Mouse (Mus musculus) CH12.LX (cell line): ENCODE measurements at regions not wholly inside any gene's neighbourhood (a gene's known extent, or its start where the extent isn't known, plus 50 kb on each side); places are given as distances from the start of the nearest gene placed in this dataset.

Experiments used
- DNase-seq: peaks from one replicate; pipeline ENCODE4 v3.0.0-alpha.2; 2013; ENCODE audit errors: extremely low read depth
- H3K27ac ChIP-seq: 2 replicates; pipeline ENCODE4 v1.5.1; 2012; ENCODE audit warnings: low read depth, mild to moderate bottlenecking, control low read depth, moderate library complexity; ENCODE audit not compliant: insufficient read depth
- H3K27me3 ChIP-seq: replicated peaks from 2 replicates; pipeline ENCODE3; 2012; ENCODE audit warnings: inconsistent platforms
- H3K36me3 ChIP-seq, 2 experiments: replicated peaks in 1 of 2; 2 replicates each; pipeline versions ENCODE3 to v1.6.1; 2012; ENCODE audit warnings: inconsistent platforms in 1 of 2, low read length in 1 of 2, mild to moderate bottlenecking in 1 of 2, mixed read lengths in 1 of 2, moderate library complexity in 1 of 2; ENCODE audit not compliant: control insufficient read depth in 1 of 2, insufficient read depth in 1 of 2
- H3K4me1 ChIP-seq, 2 experiments: 2 replicates each; pipeline ENCODE4 v1.6.1; 2012; ENCODE audit warnings: inconsistent platforms in 1 of 2, moderate library complexity in 1 of 2; ENCODE audit not compliant: insufficient read depth in 2 of 2, control insufficient read depth in 1 of 2
- H3K4me2 ChIP-seq: 2 replicates; pipeline ENCODE4 v1.6.1; 2012; ENCODE audit warnings: low read depth, mild to moderate bottlenecking, control low read depth; ENCODE audit not compliant: poor library complexity, insufficient read depth, severe bottlenecking
- H3K4me3 ChIP-seq, 3 experiments: fragments of 150-350 bp in 1 of 3; sonication (generic) in 1 of 3; replicated peaks in 1 of 3; 2 replicates each; pipeline versions ENCODE3 to v1.5.1; 2011 to 2012; ENCODE audit warnings: low read depth in 2 of 3, low read length in 2 of 3, mild to moderate bottlenecking in 2 of 3, moderate library complexity in 2 of 3, control low read depth in 1 of 3, improper control_type of control experiment in 1 of 3, inconsistent platforms in 1 of 3, mixed read lengths in 1 of 3; ENCODE audit not compliant: poor library complexity in 1 of 3
- H3K79me2 ChIP-seq: replicated peaks from 2 replicates; pipeline ENCODE4 v1.6.1; 2012; ENCODE audit warnings: mild to moderate bottlenecking, moderate library complexity; ENCODE audit not compliant: control insufficient read depth, poor library complexity, insufficient read depth, severe bottlenecking; ENCODE audit errors: extremely low read depth
- H3K9ac ChIP-seq: 2 replicates; pipeline ENCODE4 v1.6.1; 2012; ENCODE audit warnings: low read depth, mild to moderate bottlenecking, control low read depth, moderate library complexity; ENCODE audit not compliant: insufficient read depth
- H3K9me3 ChIP-seq: replicated peaks from 2 replicates; pipeline ENCODE3; 2012; ENCODE audit warnings: low read length, inconsistent platforms, mixed read lengths
- BHLHE40 ChIP-seq: IDR thresholded peaks from 2 replicates; pipeline ENCODE4 v1.6.1; 2011; ENCODE audit warnings: mild to moderate bottlenecking, low read depth, low read length, improper control_type of control experiment
- CHD1 ChIP-seq: IDR thresholded peaks from 2 replicates; pipeline ENCODE4 v1.6.1; 2012; ENCODE audit warnings: low read depth, low read length, improper control_type of control experiment, inconsistent platforms
- CHD2 ChIP-seq: IDR thresholded peaks from 2 replicates; pipeline ENCODE4 v1.6.1; 2011; ENCODE audit warnings: low read length, improper control_type of control experiment
- CTCF ChIP-seq, 2 experiments: IDR thresholded peaks in 1 of 2; conservative IDR thresholded peaks in 1 of 2; 2 replicates each; pipeline ENCODE4 v1.5.1; 2011 to 2012; ENCODE audit warnings: low read depth in 2 of 2, low read length in 2 of 2, improper control_type of control experiment in 1 of 2, inconsistent platforms in 1 of 2, mild to moderate bottlenecking in 1 of 2, moderate library complexity in 1 of 2
- EP300 ChIP-seq: IDR thresholded peaks from 2 replicates; pipeline ENCODE4 v1.6.1; 2011; ENCODE audit warnings: low read length, improper control_type of control experiment
- ETS1 ChIP-seq: conservative IDR thresholded peaks from 2 replicates; pipeline ENCODE4 v1.6.1; 2012; ENCODE audit warnings: low read depth, mild to moderate bottlenecking, inconsistent platforms, low read length, improper control_type of control experiment, moderate library complexity
- GABPA ChIP-seq: IDR thresholded peaks from 2 replicates; pipeline ENCODE4 v1.6.1; 2012; ENCODE audit warnings: low read depth, low read length, improper control_type of control experiment, inconsistent platforms; ENCODE audit not compliant: insufficient replicate concordance
- HCFC1 ChIP-seq: IDR thresholded peaks from 2 replicates; pipeline ENCODE4 v1.6.1; 2012; ENCODE audit warnings: low read depth, mild to moderate bottlenecking, inconsistent platforms, low read length, improper control_type of control experiment
- MAFK ChIP-seq: IDR thresholded peaks from 2 replicates; pipeline ENCODE4 v1.6.1; 2011; ENCODE audit warnings: low read length, improper control_type of control experiment; ENCODE audit not compliant: insufficient replicate concordance
- MAX ChIP-seq: IDR thresholded peaks from 2 replicates; pipeline ENCODE4 v1.6.1; 2011; ENCODE audit warnings: low read length, improper control_type of control experiment
- MEF2A ChIP-seq: IDR thresholded peaks from 2 replicates; pipeline ENCODE4 v1.6.1; 2014; ENCODE audit warnings: low read depth, mild to moderate bottlenecking, inconsistent platforms, low read length, improper control_type of control experiment, borderline replicate concordance
- MXI1 ChIP-seq: IDR thresholded peaks from 2 replicates; pipeline ENCODE4 v1.6.1; 2011; ENCODE audit warnings: mild to moderate bottlenecking, low read depth, low read length, improper control_type of control experiment
- NELFE ChIP-seq: IDR thresholded peaks from 2 replicates; pipeline ENCODE4 v1.6.1; 2011; ENCODE audit warnings: low read depth, low read length, improper control_type of control experiment
- PAX5 ChIP-seq: IDR thresholded peaks from 2 replicates; pipeline ENCODE4 v1.6.1; 2012; ENCODE audit warnings: low read length, inconsistent platforms, mixed read lengths
- POLR2A ChIP-seq: IDR thresholded peaks from 2 replicates; pipeline ENCODE4 v1.6.1; 2011; ENCODE audit warnings: low read depth, mild to moderate bottlenecking, improper control_type of control experiment, low read length
- RAD21 ChIP-seq: IDR thresholded peaks from 2 replicates; pipeline ENCODE4 v1.6.1; 2011; ENCODE audit warnings: low read depth, mild to moderate bottlenecking, low read length, improper control_type of control experiment, moderate library complexity
- RCOR1 ChIP-seq: conservative IDR thresholded peaks from 2 replicates; pipeline ENCODE4 v1.6.1; 2012; ENCODE audit warnings: low read depth, mild to moderate bottlenecking, inconsistent platforms, low read length, improper control_type of control experiment
- SMC3 ChIP-seq: IDR thresholded peaks from 2 replicates; pipeline ENCODE4 v1.6.1; 2011; ENCODE audit warnings: low read depth, low read length, improper control_type of control experiment
- TBP ChIP-seq: conservative IDR thresholded peaks from 2 replicates; pipeline ENCODE4 v1.6.1; 2011; ENCODE audit warnings: low read depth, low read length, improper control_type of control experiment
- UBTF ChIP-seq: IDR thresholded peaks from 2 replicates; pipeline ENCODE4 v1.6.1; 2012; ENCODE audit warnings: low read depth, mild to moderate bottlenecking, inconsistent platforms, low read length, improper control_type of control experiment, moderate library complexity
- ZC3H11A ChIP-seq: IDR thresholded peaks from 2 replicates; pipeline ENCODE4 v1.6.1; 2012; ENCODE audit warnings: low read depth, mild to moderate bottlenecking, inconsistent platforms, low read length, improper control_type of control experiment
- dilution Hi-C: fragments of 300-500 bp; cut with MboI; formaldehyde crosslinking; loops from 2 replicates; pipeline ENCODE4 v1.14.3; 2020; ENCODE audit warnings: low sequenced_read_pairs; ENCODE audit not compliant: extremely low pct_unique_long_range_greater_than_20kb, extremely low pct_ligation_motif_present
- in situ Hi-C: fragments of 300-500 bp; cut with MboI; formaldehyde crosslinking; loops from 3 replicates; pipeline ENCODE4 v1.14.3; 2019; ENCODE audit warnings: low sequenced_read_pairs, low pct_ligation_motif_present, low pct_unique_long_range_greater_than_20kb, mixed read lengths

DNA sequence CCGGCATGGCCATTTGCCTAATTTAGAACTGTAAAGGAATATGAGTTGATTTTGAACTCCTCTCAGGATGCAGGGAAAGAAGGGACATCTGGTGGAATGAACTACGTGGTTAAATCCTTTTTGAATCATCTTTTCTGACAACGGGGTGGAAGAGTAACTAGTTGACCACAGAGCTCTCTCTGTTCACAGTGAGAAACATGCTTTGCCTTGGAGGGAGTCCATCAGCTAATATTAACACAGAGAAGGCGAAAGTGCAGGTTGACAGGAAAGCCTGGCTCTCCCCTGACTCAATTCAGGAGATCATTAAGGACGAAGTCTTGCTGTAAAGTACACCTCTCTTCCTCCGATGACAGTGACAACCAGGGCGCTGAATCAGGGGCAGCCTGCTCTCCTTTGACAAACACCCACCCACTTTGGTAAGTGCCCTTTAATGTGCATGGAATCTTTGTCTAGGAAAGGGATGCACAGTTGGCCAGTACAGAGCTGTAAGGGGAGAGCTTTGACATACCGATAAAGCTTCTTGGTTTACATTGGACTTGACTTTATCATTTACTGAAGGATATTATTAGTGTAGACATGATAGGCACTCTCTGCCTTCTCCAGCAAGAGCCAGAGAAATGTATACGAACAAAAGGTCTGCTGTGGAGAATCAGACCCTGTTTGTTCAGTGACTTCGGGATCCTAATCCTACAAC is 480.3 kb downstream of the Gm10295 start:
- Histone ChIP-seq H3K9me3 (peaks cover 64% of the 10 kb centered on the region), H3K27me3 (no peaks in the 10 kb centered on the region), H3K4me1 (no peaks in the 10 kb centered on the region), H3K27ac (no peak overlapping the region), H3K36me3 (no peaks in the 10 kb centered on the region), H3K4me2 (no peak overlapping the region), H3K9ac (no peak overlapping the region), H3K79me2 (no peaks in the 10 kb centered on the region), H3K4me3 (no peak overlapping the region)
- dilution Hi-C loops (no loop called here), in situ Hi-C loops (no loop called here)
- DNase-seq = no peak
- TF ChIP-seq RCOR1 = no peak
- no peak for TF ChIP-seq NELFE

DNA sequence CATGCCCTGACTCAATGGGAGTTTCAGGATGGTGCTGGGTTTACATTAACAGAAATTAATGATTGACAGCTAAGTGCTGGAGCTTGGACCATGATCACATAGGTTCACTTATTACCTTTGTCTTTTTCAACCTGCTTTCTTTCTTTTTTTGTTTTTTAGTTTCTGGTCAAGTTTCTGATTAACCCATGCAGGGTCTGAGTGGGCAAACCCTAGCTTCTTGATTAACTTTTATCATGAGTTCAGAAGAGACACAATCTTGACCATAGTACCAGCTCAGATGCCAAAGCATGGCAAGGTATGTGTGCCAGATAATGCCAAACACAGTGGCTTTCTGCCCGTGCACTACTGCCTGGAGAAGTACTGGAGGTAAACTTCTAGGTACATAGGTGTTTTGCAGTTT is 482.2 kb downstream of the Gm10295 start:
- Histone ChIP-seq H3K4me3 (no peak overlapping the region), H3K9me3 (peaks cover 59% of the 10 kb centered on the region), H3K27ac (no peak overlapping the region), H3K79me2 (no peaks in the 10 kb centered on the region), H3K4me1 (no peaks in the 10 kb centered on the region), H3K4me2 (no peak overlapping the region), H3K9ac (no peak overlapping the region), H3K36me3 (no peaks in the 10 kb centered on the region), H3K27me3 (no peaks in the 10 kb centered on the region)
- TF ChIP-seq HCFC1 = no peak
- TF ChIP-seq SMC3 = no peak
- no peak for TF ChIP-seq MAFK
- no peak for TF ChIP-seq ETS1
- no peak for TF ChIP-seq GABPA
- no peak for TF ChIP-seq MAX
- no peak for TF ChIP-seq RAD21
- no peak for TF ChIP-seq MXI1
- no peak for TF ChIP-seq TBP
- no peak for TF ChIP-seq POLR2A
- TF ChIP-seq CTCF (conservative IDR thresholded peaks at IDR 0.05 in 1 of 2, IDR thresholded peaks at IDR 0.05 in 1 of 2; ENCODE audit: low read depth in 2 of 2, low read length in 2 of 2) = no peak
- no peak for TF ChIP-seq CHD2
- no peak for TF ChIP-seq MEF2A
- no peak for DNase-seq
- dilution Hi-C loops (no loop called here), in situ Hi-C loops (no loop called here)

DNA sequence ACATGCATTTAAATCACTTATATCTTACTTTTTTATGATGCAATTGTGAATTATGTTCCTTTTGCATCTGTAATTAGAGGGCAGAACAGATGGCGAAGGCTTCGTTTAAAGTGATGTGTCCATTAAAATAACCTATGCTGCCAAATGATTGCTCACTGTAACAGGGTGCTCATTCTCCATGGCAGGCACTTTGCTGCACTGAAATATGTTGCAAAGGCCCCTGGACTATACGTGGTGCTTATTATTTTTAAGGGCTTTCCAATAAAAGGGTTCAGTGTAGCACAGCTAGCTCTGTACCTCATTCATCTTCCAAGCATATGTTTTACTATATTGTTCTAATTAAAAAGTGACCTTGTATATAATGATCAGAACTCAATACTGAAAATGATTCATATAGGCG is 491.3 kb downstream of the Gm10295 start:
- no peak overlapping the region for H3K9ac ChIP-seq
- H3K4me2 ChIP-seq = no peak overlapping the region
- in situ Hi-C loops = no loop called here
- no peaks in the 10 kb centered on the region for H3K4me1 ChIP-seq
- no peak overlapping the region for H3K27ac ChIP-seq
- no peaks in the 10 kb centered on the region for H3K79me2 ChIP-seq
- H3K4me3 ChIP-seq = no peak overlapping the region
- H3K27me3 ChIP-seq = no peaks in the 10 kb centered on the region
- no peak for DNase-seq
- dilution Hi-C loops = no loop called here
- H3K9me3 ChIP-seq = peaks cover 55% of the 10 kb centered on the region
- H3K36me3 ChIP-seq = no peaks in the 10 kb centered on the region
- TF ChIP-seq ZC3H11A = no peak
- no peak for TF ChIP-seq BHLHE40
- no peak for TF ChIP-seq RCOR1
- TF ChIP-seq EP300 = no peak
- TF ChIP-seq CHD1 = no peak
- no peak for TF ChIP-seq SMC3
- no peak for TF ChIP-seq PAX5
- no peak for TF ChIP-seq HCFC1
- TF ChIP-seq MEF2A = no peak
- TF ChIP-seq ETS1 = no peak
- no peak for TF ChIP-seq UBTF
- TF ChIP-seq MAX = no peak
